Mouse (Mus musculus): ENCODE data around the gene Tlr9. TPM values are rescaled to one million over a fixed set of nuclear protein-coding genes. Genes with fewer than 3 reads are reported as not detected.

Gene Tlr9
- polyA plus RNA-seq, 1 experiment from 2014 or later, result 0.05 TPM

DNA sequence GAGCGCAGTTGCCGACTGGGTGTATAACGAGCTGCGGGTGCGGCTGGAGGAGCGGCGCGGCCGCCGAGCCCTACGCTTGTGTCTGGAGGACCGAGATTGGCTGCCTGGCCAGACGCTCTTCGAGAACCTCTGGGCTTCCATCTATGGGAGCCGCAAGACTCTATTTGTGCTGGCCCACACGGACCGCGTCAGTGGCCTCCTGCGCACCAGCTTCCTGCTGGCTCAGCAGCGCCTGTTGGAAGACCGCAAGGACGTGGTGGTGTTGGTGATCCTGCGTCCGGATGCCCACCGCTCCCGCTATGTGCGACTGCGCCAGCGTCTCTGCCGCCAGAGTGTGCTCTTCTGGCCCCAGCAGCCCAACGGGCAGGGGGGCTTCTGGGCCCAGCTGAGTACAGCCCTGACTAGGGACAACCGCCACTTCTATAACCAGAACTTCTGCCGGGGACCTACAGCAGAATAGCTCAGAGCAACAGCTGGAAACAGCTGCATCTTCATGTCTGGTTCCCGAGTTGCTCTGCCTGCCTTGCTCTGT lies 3.8 kb downstream of the Tlr9 start:
- 3% methylated on average over 34 of the region's 34 CpGs for WGBS
- Histone ChIP-seq H3K36me3 (no peaks in the 10 kb centered on the region), H3K4me3 (peak overlapping the region; percentile 38), H3K27me3 (peaks cover 10% of the 10 kb centered on the region), H3K4me2 (replicated peaks) (peak overlapping the region; percentile 72), H3K9ac (peak overlapping the region; percentile 59), H3K4me1 (peaks cover 9% of the 10 kb centered on the region), H3K9me3 (replicated peaks) (no peaks in the 10 kb centered on the region), H3K27ac (no peak overlapping the region)
- ATAC-seq (ENCODE audit: low FRiP score), result peak; percentile 68

DNA sequence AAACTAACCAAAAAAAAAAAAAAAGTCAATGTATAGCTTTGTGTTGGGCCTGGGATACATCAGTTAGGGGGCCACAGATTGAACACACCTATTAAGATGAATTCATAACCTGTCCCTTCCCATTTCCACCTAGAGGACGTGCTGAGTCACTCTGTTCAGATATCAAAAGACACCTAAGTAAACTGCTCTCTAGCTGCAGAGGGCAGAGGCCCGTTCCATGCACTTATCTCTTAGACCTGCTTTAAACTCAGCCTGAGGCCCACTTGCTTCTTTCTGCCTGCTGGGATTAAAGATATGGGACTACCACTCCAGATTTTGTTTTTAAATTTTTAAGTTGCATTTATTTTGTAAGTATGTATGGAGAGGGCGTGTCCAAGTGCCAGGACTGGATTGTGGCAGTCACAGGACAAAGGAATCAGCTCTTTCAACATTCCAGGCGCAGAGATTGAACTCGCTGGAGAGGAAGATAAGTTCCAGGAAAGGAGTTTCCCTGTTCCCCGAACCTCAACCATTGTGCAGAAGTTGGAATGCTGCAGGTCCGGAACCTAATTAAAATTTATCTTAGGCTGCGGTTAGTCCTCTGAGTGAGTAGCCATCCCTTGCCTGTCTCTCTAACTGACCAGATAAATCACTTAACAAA lies 5.5 kb downstream of the Tlr9 start:
- peaks cover 7% of the 10 kb centered on the region for H3K36me3 ChIP-seq
- 73% methylated on average over 8 of the region's 8 CpGs for WGBS
- H3K4me3 ChIP-seq, result no peak overlapping the region
- H3K9me3 ChIP-seq (replicated peaks), result no peaks in the 10 kb centered on the region
- H3K27ac ChIP-seq, result no peak overlapping the region
- H3K27me3 ChIP-seq, result peaks cover 10% of the 10 kb centered on the region
- no peak overlapping the region for H3K4me2 ChIP-seq (replicated peaks)
- ATAC-seq (ENCODE audit: low FRiP score), result no peak
- peaks cover 9% of the 10 kb centered on the region for H3K4me1 ChIP-seq
- H3K9ac ChIP-seq, result no peak overlapping the region

DNA sequence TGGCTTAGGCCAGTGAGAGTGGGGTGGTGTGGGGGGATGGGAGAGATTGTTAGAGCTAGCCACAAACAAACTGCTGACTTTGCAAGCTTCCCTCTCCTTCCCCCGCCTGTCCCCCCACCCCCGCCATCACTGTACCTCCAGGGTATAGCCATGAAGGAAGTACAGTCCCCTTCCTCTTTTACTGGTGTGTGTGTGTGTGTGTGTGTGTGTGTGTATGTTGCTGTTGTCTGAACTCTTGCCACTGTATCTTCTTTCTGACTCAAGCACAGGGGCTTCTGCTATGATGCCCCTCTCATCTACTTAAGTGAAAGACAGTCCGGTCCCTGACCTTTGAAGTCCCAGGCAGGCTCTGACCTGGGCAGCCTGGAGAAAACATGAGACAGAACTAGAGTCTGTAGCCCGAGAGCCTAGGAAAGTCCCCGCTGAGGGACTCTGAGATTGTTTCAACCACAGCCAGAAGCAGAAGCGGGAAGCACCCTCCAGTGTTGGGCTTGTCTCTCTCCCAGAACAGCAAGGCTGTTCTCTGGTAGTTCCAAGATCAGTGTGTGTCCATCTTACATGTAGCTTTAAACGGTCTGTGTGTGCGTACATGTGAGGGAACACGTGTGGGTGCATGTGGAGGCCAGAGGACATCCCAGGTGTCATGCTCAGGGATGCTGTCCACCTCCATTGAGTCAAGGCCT lies 7.8 kb downstream of the Tlr9 start:
- H3K4me1 ChIP-seq, result peaks cover 9% of the 10 kb centered on the region
- no peak overlapping the region for H3K9ac ChIP-seq
- 78% methylated on average over 9 of the region's 9 CpGs for WGBS
- H3K36me3 ChIP-seq, result peaks cover 30% of the 10 kb centered on the region
- H3K9me3 ChIP-seq (replicated peaks), result no peaks in the 10 kb centered on the region
- H3K27ac ChIP-seq, result no peak overlapping the region
- H3K4me3 ChIP-seq, result no peak overlapping the region
- H3K4me2 ChIP-seq (replicated peaks), result no peak overlapping the region
- no peak for ATAC-seq (ENCODE audit: low FRiP score)
- H3K27me3 ChIP-seq, result peaks cover 7% of the 10 kb centered on the region

DNA sequence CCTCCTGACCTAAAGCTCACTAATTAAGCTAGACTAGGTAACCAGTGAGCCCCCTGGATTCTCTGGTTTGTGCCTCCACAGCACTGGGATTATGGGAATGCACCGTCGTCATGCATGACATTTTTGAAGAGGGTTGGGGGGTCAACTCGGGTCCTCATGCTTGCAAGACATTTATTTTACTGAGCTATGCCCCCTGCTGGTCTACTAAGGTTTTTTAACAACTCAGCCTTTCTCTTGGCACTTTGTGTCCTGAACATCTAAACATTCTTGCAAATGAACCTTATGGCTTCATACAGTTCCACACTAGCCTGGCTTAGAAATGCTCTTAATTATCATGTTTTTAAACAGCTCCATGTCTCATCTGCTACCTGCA lies 8.3 kb downstream of the Tlr9 start:
- Histone ChIP-seq H3K9ac (no peak overlapping the region), H3K27ac (no peak overlapping the region), H3K27me3 (peaks cover 2% of the 10 kb centered on the region), H3K4me2 (replicated peaks) (no peak overlapping the region), H3K4me1 (peaks cover 7% of the 10 kb centered on the region), H3K9me3 (replicated peaks) (no peaks in the 10 kb centered on the region), H3K36me3 (peaks cover 35% of the 10 kb centered on the region), H3K4me3 (no peak overlapping the region)
- 64% methylated on average over 3 of the region's 3 CpGs for WGBS
- no peak for ATAC-seq (ENCODE audit: low FRiP score)

DNA sequence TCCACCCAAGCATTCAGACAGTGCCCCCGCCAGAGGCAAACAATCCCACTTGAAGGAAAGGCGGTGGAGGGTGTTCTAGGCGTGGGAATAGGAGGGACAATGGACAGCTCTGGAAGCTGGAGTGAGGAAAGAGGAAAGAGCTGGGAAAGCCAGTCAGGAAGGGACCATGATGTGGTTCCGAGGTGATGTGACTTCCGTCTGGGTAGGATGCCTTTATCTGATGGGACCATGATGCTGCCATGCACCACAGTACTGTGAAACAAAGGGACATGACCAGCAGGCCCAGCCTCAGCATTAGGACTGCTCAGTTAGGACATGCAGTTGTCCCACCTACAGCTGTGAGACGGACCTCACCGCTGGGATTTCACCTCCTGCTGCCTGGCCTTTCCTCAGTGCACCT lies 8.8 kb downstream of the Tlr9 start:
- Histone ChIP-seq H3K9me3 (replicated peaks) (no peaks in the 10 kb centered on the region), H3K4me1 (peaks cover 4% of the 10 kb centered on the region; the same call in 1 of the 2 replicates), H3K4me2 (replicated peaks) (no peak overlapping the region), H3K27ac (no peak overlapping the region), H3K27me3 (no peaks in the 10 kb centered on the region), H3K36me3 (peaks cover 40% of the 10 kb centered on the region), H3K4me3 (no peak overlapping the region), H3K9ac (no peak overlapping the region)
- WGBS, result 84% methylated on average over 7 of the region's 7 CpGs
- no peak for ATAC-seq (ENCODE audit: low FRiP score)

DNA sequence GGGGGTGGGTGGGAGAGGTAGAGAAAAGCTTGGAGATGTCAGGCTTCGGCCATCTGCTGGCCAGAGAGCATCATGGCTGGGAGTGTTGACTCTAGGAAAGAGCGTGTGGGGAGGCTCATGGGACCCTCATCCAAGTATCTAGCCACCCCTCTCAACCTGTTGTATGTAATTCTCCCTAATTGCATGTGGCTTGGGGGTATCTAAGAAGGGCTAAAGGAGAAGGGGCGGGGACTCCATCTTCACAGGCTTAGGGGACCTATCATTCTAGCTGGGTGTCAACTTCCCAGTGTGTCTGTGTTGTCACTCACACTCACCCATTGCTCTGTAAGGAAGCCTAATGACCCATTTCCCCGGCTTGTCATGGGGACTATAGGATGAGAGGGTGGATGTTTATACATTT lies 9.4 kb downstream of the Tlr9 start:
- Histone ChIP-seq H3K4me1 (no peaks in the 10 kb centered on the region), H3K27me3 (no peaks in the 10 kb centered on the region), H3K9me3 (replicated peaks) (no peaks in the 10 kb centered on the region), H3K27ac (no peak overlapping the region), H3K4me3 (no peak overlapping the region), H3K4me2 (replicated peaks) (no peak overlapping the region), H3K9ac (no peak overlapping the region), H3K36me3 (peaks cover 46% of the 10 kb centered on the region)
- no peak for ATAC-seq (ENCODE audit: low FRiP score)
- whole genome bisulfite sequencing, result 87% methylated on average over 4 of the region's 4 CpGs

DNA sequence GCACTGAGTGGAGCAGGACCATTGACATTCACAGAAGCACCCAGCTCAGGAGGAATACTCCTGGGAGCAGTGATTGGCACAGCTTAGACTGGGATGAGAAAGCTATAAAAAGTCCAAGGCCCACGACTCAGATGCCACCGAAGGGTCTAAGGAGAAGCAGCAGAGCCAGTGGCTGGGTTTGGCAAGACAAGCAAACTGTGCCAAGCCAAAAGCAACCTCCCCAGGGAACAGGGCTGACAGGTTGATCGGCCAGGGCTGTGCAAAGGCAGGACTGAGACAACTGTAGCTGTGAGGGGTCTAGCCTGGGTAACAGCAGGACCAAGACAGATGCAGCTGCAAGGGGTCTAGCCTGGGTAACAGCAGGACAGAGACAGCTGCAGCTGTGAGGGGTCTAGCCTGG lies 10.6 kb downstream of the Tlr9 start:
- Histone ChIP-seq H3K4me3 (no peak overlapping the region), H3K27me3 (no peaks in the 10 kb centered on the region), H3K9me3 (replicated peaks) (no peaks in the 10 kb centered on the region), H3K9ac (no peak overlapping the region), H3K4me1 (no peaks in the 10 kb centered on the region), H3K27ac (no peak overlapping the region), H3K36me3 (peaks cover 58% of the 10 kb centered on the region), H3K4me2 (replicated peaks) (no peak overlapping the region)
- no peak for ATAC-seq (ENCODE audit: low FRiP score)
- WGBS, result 92% methylated on average over 3 of the region's 3 CpGs

DNA sequence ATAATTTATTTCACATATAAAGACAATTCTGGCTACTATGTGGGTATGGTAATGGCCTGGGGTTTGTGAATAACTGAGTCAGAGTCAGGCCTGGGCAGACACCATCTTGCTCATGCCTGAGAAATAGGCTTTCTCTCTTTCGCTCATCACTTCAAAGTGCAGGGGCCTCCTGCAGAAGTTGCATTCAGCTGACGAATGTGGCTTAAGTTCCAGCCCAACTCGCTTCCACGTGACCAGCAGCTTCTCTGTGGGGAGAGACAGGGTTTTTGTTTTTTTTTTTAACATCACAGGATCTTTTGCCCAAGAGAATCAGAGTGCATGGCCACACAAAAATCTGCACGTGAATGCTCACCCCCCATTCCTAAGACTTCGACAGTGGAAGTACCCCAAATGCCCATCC lies 11.6 kb downstream of the Tlr9 start:
- peaks cover 68% of the 10 kb centered on the region for H3K36me3 ChIP-seq
- no peak overlapping the region for H3K9ac ChIP-seq
- 86% methylated on average over 6 of the region's 6 CpGs for WGBS
- H3K4me1 ChIP-seq, result no peaks in the 10 kb centered on the region
- no peaks in the 10 kb centered on the region for H3K9me3 ChIP-seq (replicated peaks)
- ATAC-seq (ENCODE audit: low FRiP score), result no peak
- H3K27me3 ChIP-seq, result no peaks in the 10 kb centered on the region
- H3K27ac ChIP-seq, result no peak overlapping the region
- H3K4me2 ChIP-seq (replicated peaks), result no peak overlapping the region
- H3K4me3 ChIP-seq, result no peak overlapping the region

DNA sequence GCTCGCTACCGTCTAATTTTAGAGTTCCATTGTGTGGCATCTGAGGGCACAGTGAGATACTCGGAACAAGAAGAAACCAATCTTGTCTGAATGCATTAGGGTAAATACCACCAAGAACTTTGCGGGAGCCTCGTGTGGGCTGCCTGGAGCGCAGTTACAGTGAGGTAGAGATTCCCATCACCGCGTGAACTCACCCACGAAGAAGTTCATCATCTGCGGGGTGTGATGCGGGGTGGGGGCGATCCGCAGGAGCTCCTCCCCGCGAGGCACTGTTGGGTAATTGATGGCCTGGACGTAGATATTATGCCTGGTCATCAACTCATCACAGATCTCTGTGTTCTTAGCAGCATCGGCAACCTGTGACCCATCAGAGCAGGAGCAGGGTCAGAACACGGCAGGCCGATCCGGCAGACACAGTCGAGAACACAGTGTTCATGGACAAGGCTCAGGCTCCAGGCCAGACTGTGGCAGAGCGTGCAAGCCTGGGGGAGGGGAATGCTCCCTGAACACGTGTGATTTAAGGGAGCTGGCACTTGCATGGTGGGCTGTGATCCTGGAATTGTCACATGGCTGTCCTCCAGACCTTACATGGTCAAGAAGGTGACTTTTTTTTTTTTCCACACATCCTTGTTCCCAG lies 12.9 kb downstream of the Tlr9 start:
- no peak overlapping the region for H3K9ac ChIP-seq
- no peak overlapping the region for H3K4me2 ChIP-seq (replicated peaks)
- peaks cover 81% of the 10 kb centered on the region for H3K36me3 ChIP-seq
- no peak for ATAC-seq (ENCODE audit: low FRiP score)
- no peaks in the 10 kb centered on the region for H3K9me3 ChIP-seq (replicated peaks)
- H3K4me1 ChIP-seq, result no peaks in the 10 kb centered on the region
- no peaks in the 10 kb centered on the region for H3K27me3 ChIP-seq
- H3K27ac ChIP-seq, result no peak overlapping the region
- H3K4me3 ChIP-seq, result no peak overlapping the region
- WGBS, result 91% methylated on average over 23 of the region's 23 CpGs

DNA sequence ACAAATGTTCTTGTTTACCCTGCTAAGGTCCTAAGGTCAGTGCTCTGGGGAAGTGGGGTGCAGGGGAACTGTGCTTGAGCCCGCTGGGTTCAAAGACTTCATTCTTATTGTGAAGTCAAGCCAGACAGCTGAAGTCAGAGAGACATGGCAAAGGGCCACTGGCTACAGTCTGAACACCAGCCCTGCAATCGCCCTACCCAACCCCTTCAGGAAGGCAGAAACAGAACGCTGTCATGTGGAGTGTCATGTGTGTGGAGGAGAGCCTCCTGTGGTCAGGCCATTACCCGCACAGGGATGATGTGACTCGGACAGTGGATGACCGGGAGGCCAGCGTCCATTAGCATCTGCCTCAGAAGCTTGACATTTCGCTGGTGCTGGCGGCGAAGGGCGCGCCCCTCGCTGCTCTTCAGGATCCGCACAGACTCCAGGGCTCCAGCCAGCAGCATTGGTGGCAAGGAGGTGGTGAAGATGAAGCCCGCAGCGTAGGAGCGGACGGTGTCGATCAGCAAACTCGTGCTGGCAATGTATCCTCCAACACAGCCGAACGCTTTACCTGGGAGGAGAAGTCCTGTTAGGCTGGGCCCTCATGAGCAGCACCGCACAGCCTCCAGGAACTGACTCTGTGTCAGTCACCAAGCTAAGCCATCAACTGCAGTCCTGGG lies 13.9 kb downstream of the Tlr9 start:
- no peak for ATAC-seq (ENCODE audit: low FRiP score)
- Histone ChIP-seq H3K27ac (no peak overlapping the region), H3K27me3 (no peaks in the 10 kb centered on the region), H3K9me3 (replicated peaks) (no peaks in the 10 kb centered on the region), H3K4me1 (no peaks in the 10 kb centered on the region), H3K4me3 (no peak overlapping the region), H3K4me2 (replicated peaks) (no peak overlapping the region), H3K9ac (no peak overlapping the region), H3K36me3 (peaks cover 89% of the 10 kb centered on the region)
- 89% methylated on average over 23 of the region's 23 CpGs for WGBS

DNA sequence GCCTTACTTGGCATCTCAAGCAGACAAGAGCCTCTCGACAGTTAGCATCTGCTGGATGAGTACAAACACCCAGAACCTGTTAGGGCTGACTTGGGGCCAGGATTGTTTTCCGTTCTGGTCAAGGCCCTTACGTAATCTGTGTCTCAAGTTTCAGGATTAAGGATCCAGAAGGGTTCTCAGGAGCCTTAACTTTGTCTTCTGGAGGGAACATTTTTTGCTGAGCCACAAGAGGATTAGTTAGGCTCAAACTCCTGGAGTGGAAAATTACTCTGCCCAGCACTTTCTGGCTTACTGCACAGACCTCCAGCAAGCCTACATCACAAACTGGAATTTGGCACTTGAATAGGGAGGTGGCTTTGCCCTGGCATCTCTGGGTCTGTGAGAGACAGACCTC lies 14.4 kb downstream of the Tlr9 start:
- H3K4me3 ChIP-seq, result no peak overlapping the region
- 87% methylated on average over 3 of the region's 3 CpGs for WGBS
- peaks cover 94% of the 10 kb centered on the region for H3K36me3 ChIP-seq

DNA sequence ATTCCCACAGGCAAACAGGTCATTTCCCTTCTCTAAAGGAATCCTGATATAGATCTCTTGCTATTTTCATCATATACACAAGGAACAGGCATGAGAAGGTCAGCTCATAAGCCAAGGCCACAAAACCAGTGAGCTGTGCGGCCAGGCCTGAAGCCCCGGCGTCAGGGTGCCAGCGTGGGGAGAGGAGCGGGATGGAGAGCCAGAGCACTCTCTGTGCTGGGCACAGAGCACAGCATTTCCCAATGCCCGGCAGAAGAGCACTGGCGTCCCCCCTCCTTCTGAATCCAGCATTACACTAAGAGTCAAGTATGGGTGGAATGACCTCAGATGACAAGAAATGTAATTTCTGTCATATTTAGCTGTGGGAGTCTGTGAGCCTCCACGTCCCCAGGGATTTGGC lies 15.0 kb downstream of the Tlr9 start:
- peaks cover 98% of the 10 kb centered on the region for H3K36me3 ChIP-seq
- H3K4me1 ChIP-seq, result no peaks in the 10 kb centered on the region
- no peak overlapping the region for H3K4me3 ChIP-seq
- 89% methylated on average over 8 of the region's 8 CpGs for WGBS
- no peak overlapping the region for H3K27ac ChIP-seq
- no peak for ATAC-seq (ENCODE audit: low FRiP score)
- no peaks in the 10 kb centered on the region for H3K9me3 ChIP-seq (replicated peaks)
- no peak overlapping the region for H3K4me2 ChIP-seq (replicated peaks)
- H3K27me3 ChIP-seq, result no peaks in the 10 kb centered on the region
- no peak overlapping the region for H3K9ac ChIP-seq

More for the DNA sequence above, 14.4 kb downstream of the Tlr9 start:
- H3K4me1 ChIP-seq, result no peaks in the 10 kb centered on the region
- H3K4me2 ChIP-seq (replicated peaks), result no peak overlapping the region
- ATAC-seq (ENCODE audit: low FRiP score), result no peak
- no peak overlapping the region for H3K9ac ChIP-seq
- H3K27me3 ChIP-seq, result no peaks in the 10 kb centered on the region
- no peaks in the 10 kb centered on the region for H3K9me3 ChIP-seq (replicated peaks)
- H3K27ac ChIP-seq, result no peak overlapping the region

Data from hindbrain, embryonic 12.5 days (tissue).